Mouse (Mus musculus): ENCODE measurements at regions not wholly inside any gene's neighbourhood (a gene's known extent, or its start where the extent isn't known, plus 50 kb on each side); places are given as distances from the start of the nearest gene placed in this dataset.

- TF ChIP-seq TAL1 (conservative IDR thresholded peaks at IDR 0.05; ENCODE audit: low read depth, low read length) (no peak), CTCF (IDR thresholded peaks at IDR 0.05; ENCODE audit: low read depth, low read length) (no peak)
Observed at GRCm38 (mm10) chr5:106539286-106539685, 69.6 kb upstream of the Gm17304 start.

All from G1E (cell line).